Mouse (Mus musculus): ENCODE measurements at regions not wholly inside any gene's neighbourhood (a gene's known extent, or its start where the extent isn't known, plus 50 kb on each side); places are given as distances from the start of the nearest gene placed in this dataset.

- H3K27me3 ChIP-seq (ENCODE audit: control insufficient read depth, insufficient read depth, low read length) = no peaks in the 10 kb centered on the region
- H3K9ac ChIP-seq (replicated peaks; ENCODE audit: low read length) = no peak overlapping the region
- H3K9me3 ChIP-seq (ENCODE audit: control insufficient read depth, low read length) = no peaks in the 10 kb centered on the region
- DNase-seq (no peak), ATAC-seq (ENCODE audit: low FRiP score, low TSS enrichment) (no peak)
- no peaks in the 10 kb centered on the region for H3K36me3 ChIP-seq (ENCODE audit: control insufficient read depth, insufficient read depth, low read length)
- 69% methylated on average over 2 of the region's 2 CpGs for WGBS
- H3K4me2 ChIP-seq (ENCODE audit: low read length) = no peak overlapping the region
- H3K4me3 ChIP-seq (replicated peaks; ENCODE audit: low read depth, low read length) = no peak overlapping the region
- H3K27ac ChIP-seq (replicated peaks; ENCODE audit: low read depth, low read length) = no peak overlapping the region
- H3K4me1 ChIP-seq (ENCODE audit: control insufficient read depth, insufficient read depth, low read length) = no peaks in the 10 kb centered on the region
These were observed 70.5 kb upstream of the Efemp1 start for GRCm38 (mm10) chr11:28782486-28782885.

DNA sequence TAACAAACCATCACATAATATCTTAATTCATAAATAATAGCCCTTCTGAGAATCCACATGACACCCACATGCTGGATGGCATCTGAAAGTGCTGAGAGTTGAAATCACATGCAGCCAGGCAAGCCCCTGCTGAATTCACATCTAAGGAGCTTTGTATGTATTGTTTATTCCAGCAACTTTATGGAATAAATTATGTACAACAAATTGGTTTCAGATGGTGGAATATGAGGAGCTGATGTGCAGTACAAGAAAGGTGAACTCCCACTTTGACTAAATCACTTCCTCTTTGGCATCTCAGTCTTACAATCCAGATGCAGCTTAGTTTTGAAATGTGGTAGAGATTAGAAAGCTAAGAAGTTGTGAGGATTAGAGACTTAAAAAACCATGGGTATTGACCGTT lies 82.2 kb upstream of the Efemp1 start:
- Histone ChIP-seq H3K4me1 (ENCODE audit: control insufficient read depth, insufficient read depth, low read length) (no peaks in the 10 kb centered on the region), H3K9me3 (ENCODE audit: control insufficient read depth, low read length) (no peaks in the 10 kb centered on the region), H3K4me2 (ENCODE audit: low read length) (no peak overlapping the region), H3K27ac (replicated peaks; ENCODE audit: low read depth, low read length) (no peak overlapping the region), H3K36me3 (ENCODE audit: control insufficient read depth, insufficient read depth, low read length) (no peaks in the 10 kb centered on the region), H3K9ac (replicated peaks; ENCODE audit: low read length) (no peak overlapping the region), H3K27me3 (ENCODE audit: control insufficient read depth, insufficient read depth, low read length) (no peaks in the 10 kb centered on the region), H3K4me3 (replicated peaks; ENCODE audit: low read depth, low read length) (no peak overlapping the region)
- ATAC-seq (ENCODE audit: low FRiP score, low TSS enrichment) (no peak), DNase-seq (no peak)
- WGBS = 70% methylated on average over 1 of the region's 1 CpGs

- no peaks in the 10 kb centered on the region for H3K27me3 ChIP-seq (ENCODE audit: control insufficient read depth, insufficient read depth, low read length)
- ATAC-seq (ENCODE audit: low FRiP score, low TSS enrichment) = no peak
- H3K9ac ChIP-seq (replicated peaks; ENCODE audit: low read length) = no peak overlapping the region
- H3K9me3 ChIP-seq (ENCODE audit: control insufficient read depth, low read length) = no peaks in the 10 kb centered on the region
- H3K4me3 ChIP-seq (replicated peaks; ENCODE audit: low read depth, low read length) = no peak overlapping the region
- H3K4me2 ChIP-seq (ENCODE audit: low read length) = no peak overlapping the region
- no peaks in the 10 kb centered on the region for H3K36me3 ChIP-seq (ENCODE audit: control insufficient read depth, insufficient read depth, low read length)
- DNase-seq = no peak
- no peaks in the 10 kb centered on the region for H3K4me1 ChIP-seq (ENCODE audit: control insufficient read depth, insufficient read depth, low read length)
- H3K27ac ChIP-seq (replicated peaks; ENCODE audit: low read depth, low read length) = no peak overlapping the region
These were observed 92.3 kb upstream of the Efemp1 start for GRCm38 (mm10) chr11:28760751-28761150.

GRCm38 (mm10) chr11:28734941-28735597 lies 117.9 kb upstream of the Efemp1 start:
- DNase-seq (peak; percentile 85), ATAC-seq (ENCODE audit: low FRiP score, low TSS enrichment) (peak; percentile 92)
- H3K9me3 ChIP-seq (ENCODE audit: control insufficient read depth, low read length) = no peaks in the 10 kb centered on the region
- no peaks in the 10 kb centered on the region for H3K36me3 ChIP-seq (ENCODE audit: control insufficient read depth, insufficient read depth, low read length)
- H3K4me3 ChIP-seq (replicated peaks; ENCODE audit: low read depth, low read length) = peak overlapping the region; percentile 24
- H3K9ac ChIP-seq (replicated peaks; ENCODE audit: low read length) = peak overlapping the region; percentile 30
- H3K4me2 ChIP-seq (ENCODE audit: low read length) = peak overlapping the region; percentile 53
- peaks cover 12% of the 10 kb centered on the region for H3K4me1 ChIP-seq (ENCODE audit: control insufficient read depth, insufficient read depth, low read length)
- peak overlapping the region; percentile 80 for H3K27ac ChIP-seq (replicated peaks; ENCODE audit: low read depth, low read length)
- WGBS = 1% methylated on average over 8 of the region's 8 CpGs
- H3K27me3 ChIP-seq (ENCODE audit: control insufficient read depth, insufficient read depth, low read length) = no peaks in the 10 kb centered on the region

DNA sequence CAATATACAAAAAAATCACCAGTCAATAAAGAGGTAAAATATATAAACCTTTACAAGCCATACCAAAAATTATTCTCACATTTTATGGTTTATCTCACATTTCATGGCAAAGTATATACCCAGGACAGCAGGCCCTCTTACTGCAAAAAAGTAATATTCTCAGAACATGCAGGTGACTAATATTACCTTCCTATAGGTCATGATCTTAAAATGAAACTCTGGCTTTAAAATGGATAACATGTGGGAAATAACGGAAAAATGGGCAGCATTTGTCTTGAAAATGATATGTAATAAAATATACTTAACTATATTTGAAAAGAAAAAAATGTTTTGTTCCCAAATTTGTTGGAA lies 118.4 kb upstream of the Efemp1 start:
- H3K4me2 ChIP-seq (ENCODE audit: low read length) = peak overlapping the region; percentile 53
- H3K4me3 ChIP-seq (replicated peaks; ENCODE audit: low read depth, low read length) = no peak overlapping the region
- WGBS = 15% methylated on average over 1 of the region's 1 CpGs

GRCm38 (mm10) chr11:28733877-28734580 lies 119.0 kb upstream of the Efemp1 start:
- WGBS = 24% methylated on average over 3 of the region's 3 CpGs
- Histone ChIP-seq H3K27ac (replicated peaks; ENCODE audit: low read depth, low read length) (no peak overlapping the region), H3K36me3 (ENCODE audit: control insufficient read depth, insufficient read depth, low read length) (no peaks in the 10 kb centered on the region), H3K4me1 (ENCODE audit: control insufficient read depth, insufficient read depth, low read length) (peaks cover 12% of the 10 kb centered on the region), H3K4me2 (ENCODE audit: low read length) (no peak overlapping the region), H3K4me3 (replicated peaks; ENCODE audit: low read depth, low read length) (no peak overlapping the region), H3K9me3 (ENCODE audit: control insufficient read depth, low read length) (no peaks in the 10 kb centered on the region), H3K9ac (replicated peaks; ENCODE audit: low read length) (no peak overlapping the region), H3K27me3 (ENCODE audit: control insufficient read depth, insufficient read depth, low read length) (no peaks in the 10 kb centered on the region)
- ATAC-seq (ENCODE audit: low FRiP score, low TSS enrichment) (no peak), DNase-seq (peak; percentile 59)

More for the DNA sequence above, 118.4 kb upstream of the Efemp1 start:
- no peaks in the 10 kb centered on the region for H3K36me3 ChIP-seq (ENCODE audit: control insufficient read depth, insufficient read depth, low read length)
- ATAC-seq (ENCODE audit: low FRiP score, low TSS enrichment) = no peak
- no peak overlapping the region for H3K9ac ChIP-seq (replicated peaks; ENCODE audit: low read length)
- H3K4me1 ChIP-seq (ENCODE audit: control insufficient read depth, insufficient read depth, low read length) = peaks cover 12% of the 10 kb centered on the region
- no peak for DNase-seq
- no peak overlapping the region; the same call in 1 of the 2 replicates for H3K27ac ChIP-seq (replicated peaks; ENCODE audit: low read depth, low read length)
- H3K27me3 ChIP-seq (ENCODE audit: control insufficient read depth, insufficient read depth, low read length) = no peaks in the 10 kb centered on the region
- no peaks in the 10 kb centered on the region for H3K9me3 ChIP-seq (ENCODE audit: control insufficient read depth, low read length)

GRCm38 (mm10) chr11:28730140-28730539 lies 122.9 kb upstream of the Efemp1 start:
- no peak overlapping the region for H3K9ac ChIP-seq (replicated peaks; ENCODE audit: low read length)
- no peaks in the 10 kb centered on the region for H3K36me3 ChIP-seq (ENCODE audit: control insufficient read depth, insufficient read depth, low read length)
- H3K4me3 ChIP-seq (replicated peaks; ENCODE audit: low read depth, low read length) = no peak overlapping the region
- DNase-seq (no peak), ATAC-seq (ENCODE audit: low FRiP score, low TSS enrichment) (no peak)
- H3K9me3 ChIP-seq (ENCODE audit: control insufficient read depth, low read length) = no peaks in the 10 kb centered on the region
- H3K27me3 ChIP-seq (ENCODE audit: control insufficient read depth, insufficient read depth, low read length) = no peaks in the 10 kb centered on the region
- no peak overlapping the region for H3K4me2 ChIP-seq (ENCODE audit: low read length)
- WGBS = 51% methylated on average over 2 of the region's 2 CpGs
- peaks cover 5% of the 10 kb centered on the region for H3K4me1 ChIP-seq (ENCODE audit: control insufficient read depth, insufficient read depth, low read length)
- no peak overlapping the region for H3K27ac ChIP-seq (replicated peaks; ENCODE audit: low read depth, low read length)

- WGBS = 78% methylated on average over 3 of the region's 3 CpGs
These were observed 125.4 kb upstream of the Ccdc85a start for GRCm38 (mm10) chr11:28709511-28709910.

DNA sequence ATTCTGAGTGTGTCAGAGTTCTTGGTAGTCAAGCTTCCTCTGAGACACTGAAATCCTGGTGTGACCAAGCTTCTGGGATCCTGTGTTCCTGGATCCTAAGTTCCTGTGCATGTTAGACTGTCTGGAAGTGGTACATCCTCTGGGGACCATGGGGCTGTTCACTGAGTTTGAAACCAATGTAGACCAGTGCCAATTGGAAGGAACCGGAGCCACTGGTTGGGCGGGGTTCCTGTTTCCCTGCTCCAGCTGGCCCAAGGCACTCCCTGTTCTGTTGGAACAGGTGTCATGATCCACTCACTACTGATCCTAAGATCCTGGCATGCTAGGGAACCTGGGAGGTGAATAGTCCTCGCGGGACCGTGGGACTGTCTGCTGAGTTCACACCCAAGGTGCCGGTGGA lies 124.3 kb upstream of the Ccdc85a start:
- Histone ChIP-seq H3K4me2 (ENCODE audit: low read length) (no peak overlapping the region), H3K36me3 (ENCODE audit: control insufficient read depth, insufficient read depth, low read length) (no peaks in the 10 kb centered on the region), H3K27ac (replicated peaks; ENCODE audit: low read depth, low read length) (no peak overlapping the region), H3K4me1 (ENCODE audit: control insufficient read depth, insufficient read depth, low read length) (no peaks in the 10 kb centered on the region), H3K27me3 (ENCODE audit: control insufficient read depth, insufficient read depth, low read length) (no peaks in the 10 kb centered on the region), H3K9ac (replicated peaks; ENCODE audit: low read length) (no peak overlapping the region), H3K9me3 (ENCODE audit: control insufficient read depth, low read length) (no peaks in the 10 kb centered on the region), H3K4me3 (replicated peaks; ENCODE audit: low read depth, low read length) (no peak overlapping the region)
- ATAC-seq (ENCODE audit: low FRiP score, low TSS enrichment) = no peak
- whole genome bisulfite sequencing = 94% methylated on average over 6 of the region's 6 CpGs
- DNase-seq = no peak

More at GRCm38 (mm10) chr11:28709511-28709910, 125.4 kb upstream of the Ccdc85a start:
- no peak for ATAC-seq (ENCODE audit: low FRiP score, low TSS enrichment)
- Histone ChIP-seq H3K27ac (replicated peaks; ENCODE audit: low read depth, low read length) (no peak overlapping the region), H3K4me1 (ENCODE audit: control insufficient read depth, insufficient read depth, low read length) (no peaks in the 10 kb centered on the region), H3K9ac (replicated peaks; ENCODE audit: low read length) (no peak overlapping the region), H3K36me3 (ENCODE audit: control insufficient read depth, insufficient read depth, low read length) (no peaks in the 10 kb centered on the region), H3K4me3 (replicated peaks; ENCODE audit: low read depth, low read length) (no peak overlapping the region), H3K9me3 (ENCODE audit: control insufficient read depth, low read length) (no peaks in the 10 kb centered on the region), H3K27me3 (ENCODE audit: control insufficient read depth, insufficient read depth, low read length) (no peaks in the 10 kb centered on the region), H3K4me2 (ENCODE audit: low read length) (no peak overlapping the region)
- no peak for DNase-seq

Measured in midbrain, embryonic 14.5 days (tissue).